Mouse (Mus musculus) embryonic facial prominence, embryonic 10.5 days (tissue): ENCODE results near the gene Znrf1. TPM values are rescaled to one million over a fixed set of nuclear protein-coding genes. Genes with fewer than 3 reads are reported as not detected.
A peak's percentile ranks its signal among the peaks of the same experiment; 100 is the strongest.

Experiments used
- DNase-seq: peaks from one replicate; pipeline ENCODE4 v3.0.0-alpha.2; 2017; ENCODE audit warnings: low spot score
- H3K27ac ChIP-seq: fragments of 300-500 bp; sonication (generic); replicated peaks from 2 replicates; pipeline ENCODE4 v1.5.1; 2016; ENCODE audit warnings: mild to moderate bottlenecking
- H3K27me3 ChIP-seq: fragments of 300-500 bp; sonication (generic); replicated peaks from 2 replicates; pipeline ENCODE4 v1.6.1; 2016; ENCODE audit warnings: low read depth, mild to moderate bottlenecking; ENCODE audit not compliant: poor library complexity, severe bottlenecking
- H3K36me3 ChIP-seq: fragments of 300-500 bp; sonication (generic); replicated peaks from 2 replicates; pipeline ENCODE4 v1.6.1; 2016; ENCODE audit warnings: mild to moderate bottlenecking, moderate library complexity
- H3K4me1 ChIP-seq: fragments of 300-500 bp; sonication (generic); 2 replicates; pipeline ENCODE4 v1.6.1; 2016
- H3K4me3 ChIP-seq: fragments of 300-500 bp; sonication (generic); 2 replicates; pipeline ENCODE4 v1.5.1; 2016; ENCODE audit warnings: mild to moderate bottlenecking, moderate library complexity
- H3K9me3 ChIP-seq: fragments of 300-500 bp; sonication (generic); 2 replicates; pipeline ENCODE4 v1.6.1; 2016; ENCODE audit warnings: mild to moderate bottlenecking
- WGBS: fragments of 180-500 bp; shearing (Covaris S2); methylation state at CpG from one replicate; pipeline ENCODE4 v1.1.7; 2016; 5-methylcytosine and 5-hydroxymethylcytosine counted together
- polyA plus RNA-seq: library from polyadenylated mRNA; unstranded; fragments of >200 nt; fragmentation: Nextera tagmentation; extraction: Ambion mirVana; gene quantifications from 2 replicates; pipeline ENCODE4 v1.2.1, GENCODE M21; 2016

Znrf1 gene
- polyA plus RNA-seq, 1 experiment from 2014 or later = 36.3 TPM

DNA sequence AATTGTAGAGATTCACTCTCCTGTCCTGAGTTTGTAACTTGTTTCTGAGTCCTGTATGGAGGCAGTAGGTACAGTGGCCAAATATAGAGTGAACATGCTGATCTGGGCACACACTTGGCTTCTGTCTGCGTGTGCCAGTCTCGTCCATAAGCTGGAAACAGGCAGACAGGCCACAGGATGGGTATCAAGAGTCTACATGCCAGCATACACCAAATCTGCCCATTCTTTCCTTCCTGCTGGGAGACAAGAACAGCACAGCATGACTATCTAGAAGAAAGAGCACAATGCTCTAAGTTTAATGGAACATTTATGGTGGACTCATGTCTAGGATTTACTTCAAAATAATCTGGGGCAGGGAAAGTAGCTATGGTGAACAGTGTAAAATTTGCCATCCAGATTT lies 59.1 kb downstream of the Znrf1 start:
- 96% methylated on average over 2 of the region's 2 CpGs for WGBS
- Histone ChIP-seq H3K4me3 (no peak overlapping the region), H3K9me3 (no peaks in the 10 kb centered on the region), H3K4me1 (peaks cover 48% of the 10 kb centered on the region), H3K27me3 (no peaks in the 10 kb centered on the region), H3K36me3 (peaks cover 17% of the 10 kb centered on the region), H3K27ac (no peak overlapping the region)
- DNase-seq = no peak

DNA sequence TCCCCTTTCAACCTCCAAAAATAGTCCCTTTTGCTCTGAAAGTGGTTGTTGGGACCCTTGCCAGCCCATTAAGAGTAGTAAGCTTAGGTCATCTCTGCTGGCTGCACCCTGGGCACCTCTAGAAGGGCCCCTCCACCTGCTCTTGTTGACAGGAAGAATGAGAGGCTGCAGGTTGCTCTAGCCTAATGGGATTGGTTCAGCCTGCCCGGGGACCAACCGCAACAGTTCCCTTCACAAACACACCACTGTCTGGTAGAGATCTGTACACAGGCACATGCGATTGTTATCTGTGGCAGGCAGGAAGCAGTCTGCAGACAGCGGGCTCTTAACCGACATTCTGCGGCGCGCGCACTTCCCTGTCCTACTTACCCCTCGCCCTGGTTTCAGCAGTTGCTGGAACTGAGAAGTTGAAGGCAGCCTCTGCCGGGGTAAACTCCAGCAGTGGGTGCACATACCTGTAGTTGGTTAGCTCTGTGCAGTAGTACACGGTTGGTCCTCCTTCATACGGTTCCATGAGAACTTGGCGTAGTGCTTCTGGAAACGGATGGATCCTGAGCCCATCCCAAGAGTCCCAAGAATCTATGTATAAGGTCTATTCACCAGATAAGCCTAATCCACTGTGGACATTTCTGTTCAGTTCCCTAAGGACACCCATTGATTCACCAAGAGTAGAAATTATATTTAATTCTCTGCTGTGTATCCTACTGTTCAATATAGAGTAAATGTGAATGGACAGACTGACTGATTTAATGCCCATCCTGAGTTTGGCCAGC lies 60.0 kb downstream of the Znrf1 start:
- H3K4me1 ChIP-seq = peaks cover 48% of the 10 kb centered on the region

GRCm38 (mm10) chr8:111596485-111596821 lies 60.6 kb downstream of the Znrf1 start:
- 74% methylated on average over 3 of the region's 3 CpGs for WGBS
- H3K4me1 ChIP-seq = peaks cover 48% of the 10 kb centered on the region

More for the DNA sequence above, 60.0 kb downstream of the Znrf1 start:
- no peak overlapping the region for H3K27ac ChIP-seq
- no peaks in the 10 kb centered on the region for H3K9me3 ChIP-seq
- 84% methylated on average over 15 of the region's 15 CpGs for WGBS
- H3K27me3 ChIP-seq = no peaks in the 10 kb centered on the region
- H3K4me3 ChIP-seq = no peak overlapping the region
- peaks cover 13% of the 10 kb centered on the region for H3K36me3 ChIP-seq
- DNase-seq = peak; percentile 34

GRCm38 (mm10) chr8:111597310-111597709 lies 61.4 kb downstream of the Znrf1 start:
- DNase-seq = no peak
- H3K27ac ChIP-seq = no peak overlapping the region
- peaks cover 12% of the 10 kb centered on the region for H3K36me3 ChIP-seq
- 71% methylated on average over 1 of the region's 1 CpGs for WGBS
- H3K4me3 ChIP-seq = no peak overlapping the region
- no peaks in the 10 kb centered on the region for H3K27me3 ChIP-seq
- H3K9me3 ChIP-seq = no peaks in the 10 kb centered on the region
- peaks cover 48% of the 10 kb centered on the region for H3K4me1 ChIP-seq

More at GRCm38 (mm10) chr8:111596485-111596821, 60.6 kb downstream of the Znrf1 start:
- Histone ChIP-seq H3K4me3 (no peak overlapping the region), H3K27me3 (no peaks in the 10 kb centered on the region), H3K36me3 (peaks cover 12% of the 10 kb centered on the region), H3K27ac (no peak overlapping the region), H3K9me3 (no peaks in the 10 kb centered on the region)
- no peak for DNase-seq

DNA sequence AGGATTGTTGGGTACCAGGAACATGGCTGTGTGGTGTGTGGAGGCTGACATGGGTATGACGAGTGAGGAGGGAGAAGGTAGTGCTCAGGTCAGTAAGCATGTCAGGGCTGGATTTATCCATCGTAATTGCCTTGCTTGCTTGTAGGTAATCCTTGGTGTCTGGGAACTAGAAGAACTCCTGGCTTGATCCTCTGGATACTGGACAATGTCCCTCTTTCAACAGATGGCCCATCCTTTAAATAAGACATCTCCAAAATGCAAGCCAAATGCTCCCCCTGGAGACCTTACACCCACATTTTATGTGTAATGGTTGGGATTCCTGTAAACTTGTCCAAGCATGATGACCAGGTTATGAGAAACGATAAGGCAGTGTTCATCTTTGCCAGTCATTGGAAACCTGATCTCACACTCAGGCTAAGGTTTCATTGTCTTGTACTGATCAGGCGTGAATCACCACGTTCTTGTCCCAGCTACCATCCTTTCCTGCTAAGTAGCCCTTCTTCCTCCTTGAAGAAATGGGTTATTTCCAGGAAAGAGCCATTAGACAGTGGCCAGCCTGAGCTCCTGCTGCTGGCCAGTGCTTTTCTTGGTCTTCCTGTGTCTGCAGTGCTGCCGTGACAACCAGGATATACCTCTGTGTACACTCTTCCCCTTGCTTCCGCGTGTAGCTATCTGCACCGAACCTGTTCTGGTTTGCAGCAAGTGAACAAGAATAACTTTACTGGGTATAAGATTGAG lies 64.0 kb downstream of the Znrf1 start:
- H3K36me3 ChIP-seq = peaks cover 26% of the 10 kb centered on the region
- H3K9me3 ChIP-seq = no peaks in the 10 kb centered on the region
- H3K27ac ChIP-seq = no peak overlapping the region
- no peaks in the 10 kb centered on the region for H3K27me3 ChIP-seq
- 85% methylated on average over 9 of the region's 9 CpGs for WGBS
- H3K4me1 ChIP-seq = peaks cover 37% of the 10 kb centered on the region
- no peak overlapping the region for H3K4me3 ChIP-seq
- no peak for DNase-seq

DNA sequence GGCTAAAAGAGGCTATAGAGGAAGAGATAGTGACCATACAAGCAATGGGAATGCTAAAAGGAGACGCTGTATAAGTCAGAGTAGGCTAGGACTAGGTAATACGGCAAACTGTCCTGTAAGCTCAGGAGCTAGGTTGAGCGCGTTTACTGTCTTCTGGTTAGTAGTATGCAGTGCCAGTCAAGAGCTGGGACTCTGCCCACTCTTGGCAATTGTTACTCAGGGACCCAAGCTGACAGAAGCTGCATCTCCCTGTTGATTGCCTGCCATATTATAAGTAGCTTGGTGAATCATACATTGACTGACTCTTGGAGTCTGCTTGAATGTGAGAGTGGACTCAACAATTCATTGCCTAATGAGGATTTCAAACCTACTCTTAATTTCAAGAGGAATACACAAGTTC lies 66.2 kb downstream of the Znrf1 start:
- WGBS = 96% methylated on average over 4 of the region's 4 CpGs
- Histone ChIP-seq H3K27me3 (no peaks in the 10 kb centered on the region), H3K36me3 (peaks cover 48% of the 10 kb centered on the region), H3K9me3 (no peaks in the 10 kb centered on the region), H3K4me1 (peaks cover 15% of the 10 kb centered on the region), H3K27ac (no peak overlapping the region), H3K4me3 (no peak overlapping the region)
- no peak for DNase-seq

DNA sequence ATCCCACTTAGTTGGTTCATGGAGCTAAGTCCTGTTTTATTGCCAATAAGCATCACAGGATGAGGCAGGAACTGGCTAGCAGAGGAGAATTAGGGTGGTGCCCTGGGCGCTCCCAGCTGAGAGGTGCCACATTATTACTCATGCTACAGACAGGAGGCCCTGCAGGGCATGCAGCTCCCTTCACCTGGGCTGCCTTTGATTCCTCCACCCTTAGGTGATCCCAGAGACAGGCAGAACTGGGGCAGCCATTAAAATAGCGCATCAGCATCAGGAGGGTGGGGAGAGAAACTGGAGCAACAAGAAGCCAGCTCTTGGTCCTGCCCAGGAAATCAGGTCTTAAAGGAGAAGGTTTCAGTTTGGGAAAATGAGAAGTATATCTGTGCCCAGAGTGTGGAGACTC lies 69.1 kb downstream of the Znrf1 start:
- no peaks in the 10 kb centered on the region for H3K4me1 ChIP-seq
- WGBS = 94% methylated on average over 2 of the region's 2 CpGs
- no peak overlapping the region for H3K27ac ChIP-seq
- no peaks in the 10 kb centered on the region for H3K27me3 ChIP-seq
- H3K36me3 ChIP-seq = peaks cover 59% of the 10 kb centered on the region
- no peaks in the 10 kb centered on the region for H3K9me3 ChIP-seq
- no peak for DNase-seq
- H3K4me3 ChIP-seq = no peak overlapping the region

DNA sequence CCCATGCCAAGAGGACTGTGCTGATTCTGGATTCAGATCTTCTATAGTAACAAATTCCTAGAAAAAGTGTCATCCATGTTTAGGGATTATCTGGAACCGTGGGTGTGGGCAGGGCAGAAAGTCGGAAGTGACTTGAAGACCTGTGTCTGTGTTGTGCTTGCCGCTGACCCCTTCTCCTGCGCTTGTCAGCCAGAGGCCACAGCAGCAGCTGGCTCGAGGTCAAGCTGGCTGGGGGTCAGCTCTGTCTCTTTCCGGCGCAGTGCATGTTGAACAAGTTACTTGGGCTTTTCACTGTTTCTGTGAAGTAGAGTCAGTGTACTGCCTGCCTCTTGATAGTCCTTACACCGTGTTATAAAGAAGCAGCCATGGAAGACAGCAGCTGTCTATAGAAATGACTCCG lies 71.1 kb downstream of the Znrf1 start:
- Histone ChIP-seq H3K36me3 (peaks cover 72% of the 10 kb centered on the region), H3K4me3 (no peak overlapping the region), H3K27me3 (no peaks in the 10 kb centered on the region), H3K27ac (no peak overlapping the region), H3K4me1 (no peaks in the 10 kb centered on the region), H3K9me3 (no peaks in the 10 kb centered on the region)
- no peak for DNase-seq
- WGBS = 86% methylated on average over 9 of the region's 9 CpGs

DNA sequence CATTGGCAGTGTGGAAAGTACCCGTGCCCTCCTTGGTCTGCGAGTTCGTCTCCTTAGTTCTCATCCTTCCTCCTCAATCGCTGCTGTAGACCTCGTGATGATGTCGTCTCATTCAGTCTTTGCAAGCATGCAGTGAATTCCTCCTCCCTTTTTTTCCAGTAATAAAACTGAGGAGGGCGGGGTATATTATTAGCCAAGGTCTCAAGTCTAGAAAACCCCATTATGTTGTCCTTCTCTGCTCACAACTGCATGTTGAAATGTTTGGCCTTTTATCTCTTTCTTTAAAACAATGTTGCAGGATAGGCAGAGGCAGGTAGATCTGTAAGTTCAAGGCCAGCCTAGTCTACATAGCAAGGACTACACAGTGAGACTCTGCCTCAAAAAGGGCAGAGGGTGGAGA lies 71.5 kb downstream of the Znrf1 start:
- H3K4me3 ChIP-seq = no peak overlapping the region
- DNase-seq = no peak

DNA sequence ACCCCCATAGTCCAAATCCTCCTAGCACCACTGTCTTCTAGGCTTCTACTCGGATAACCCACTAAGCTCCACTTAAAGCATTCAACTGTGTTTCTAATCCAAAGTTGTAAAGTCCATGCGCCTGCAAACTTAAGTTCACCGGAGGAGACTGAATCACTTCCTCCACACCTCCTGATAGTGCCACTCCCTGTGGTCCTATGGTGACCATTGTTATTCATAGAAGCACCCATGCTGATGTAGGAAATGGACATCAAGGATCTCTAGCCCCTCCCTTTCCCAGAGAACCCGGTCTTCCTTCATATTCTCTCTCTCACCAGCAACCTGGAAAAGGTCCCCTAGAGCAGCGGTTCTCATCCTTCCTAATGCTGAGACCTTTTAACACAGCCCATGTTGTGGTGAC lies 77.3 kb downstream of the Znrf1 start:
- DNase-seq = no peak
- no peak overlapping the region for H3K4me3 ChIP-seq
- H3K27me3 ChIP-seq = no peaks in the 10 kb centered on the region
- H3K4me1 ChIP-seq = 0 out of 2 replicates have a peak, but pooled peaks cover 3% of the 10 kb centered on the region
- no peak overlapping the region for H3K27ac ChIP-seq
- 88% methylated on average over 5 of the region's 5 CpGs for WGBS
- H3K9me3 ChIP-seq = no peaks in the 10 kb centered on the region
- H3K36me3 ChIP-seq = peaks cover 62% of the 10 kb centered on the region

More for the DNA sequence above, 71.5 kb downstream of the Znrf1 start:
- H3K36me3 ChIP-seq = peaks cover 76% of the 10 kb centered on the region
- 94% methylated on average over 7 of the region's 7 CpGs for whole genome bisulfite sequencing
- H3K9me3 ChIP-seq = no peaks in the 10 kb centered on the region
- no peak overlapping the region for H3K27ac ChIP-seq
- H3K4me1 ChIP-seq = no peaks in the 10 kb centered on the region
- no peaks in the 10 kb centered on the region for H3K27me3 ChIP-seq

- Histone ChIP-seq H3K4me1 (0 out of 2 replicates have a peak, but pooled peaks cover 3% of the 10 kb centered on the region), H3K9me3 (no peaks in the 10 kb centered on the region), H3K27ac (no peak overlapping the region), H3K36me3 (peaks cover 67% of the 10 kb centered on the region), H3K27me3 (no peaks in the 10 kb centered on the region), H3K4me3 (no peak overlapping the region)
- WGBS = 88% methylated on average over 6 of the region's 6 CpGs
- DNase-seq = no peak
These were observed 79.1 kb downstream of the Znrf1 start for GRCm38 (mm10) chr8:111614786-111615701.

DNA sequence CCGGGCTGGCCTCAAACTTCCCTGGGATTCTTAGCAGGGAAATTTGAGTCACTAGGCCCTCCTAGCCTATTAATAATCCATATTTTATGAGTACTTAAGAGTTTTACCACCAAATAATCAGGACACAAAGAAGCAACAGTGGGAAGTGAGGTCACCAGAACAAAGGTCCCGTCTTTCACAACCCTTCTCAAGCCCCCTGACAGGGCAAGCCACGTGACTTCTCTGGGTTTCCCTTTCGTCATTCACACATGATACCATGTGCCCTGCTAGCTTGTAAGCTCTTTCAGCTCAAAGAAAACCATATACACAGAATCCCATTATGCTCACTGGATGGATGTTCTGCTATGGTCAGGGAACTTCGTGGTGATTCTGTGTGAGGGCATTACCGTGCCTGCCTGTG lies 81.9 kb downstream of the Znrf1 start:
- 83% methylated on average over 6 of the region's 6 CpGs for WGBS
- Histone ChIP-seq H3K4me3 (no peak overlapping the region), H3K27ac (no peak overlapping the region), H3K9me3 (no peaks in the 10 kb centered on the region), H3K4me1 (peaks cover 3% of the 10 kb centered on the region; the same call in 1 of the 2 replicates), H3K36me3 (peaks cover 69% of the 10 kb centered on the region), H3K27me3 (no peaks in the 10 kb centered on the region)
- no peak for DNase-seq
